Comparison of ENCODE assay signal across 9 mouse cellular contexts in the genomic region with DNA sequence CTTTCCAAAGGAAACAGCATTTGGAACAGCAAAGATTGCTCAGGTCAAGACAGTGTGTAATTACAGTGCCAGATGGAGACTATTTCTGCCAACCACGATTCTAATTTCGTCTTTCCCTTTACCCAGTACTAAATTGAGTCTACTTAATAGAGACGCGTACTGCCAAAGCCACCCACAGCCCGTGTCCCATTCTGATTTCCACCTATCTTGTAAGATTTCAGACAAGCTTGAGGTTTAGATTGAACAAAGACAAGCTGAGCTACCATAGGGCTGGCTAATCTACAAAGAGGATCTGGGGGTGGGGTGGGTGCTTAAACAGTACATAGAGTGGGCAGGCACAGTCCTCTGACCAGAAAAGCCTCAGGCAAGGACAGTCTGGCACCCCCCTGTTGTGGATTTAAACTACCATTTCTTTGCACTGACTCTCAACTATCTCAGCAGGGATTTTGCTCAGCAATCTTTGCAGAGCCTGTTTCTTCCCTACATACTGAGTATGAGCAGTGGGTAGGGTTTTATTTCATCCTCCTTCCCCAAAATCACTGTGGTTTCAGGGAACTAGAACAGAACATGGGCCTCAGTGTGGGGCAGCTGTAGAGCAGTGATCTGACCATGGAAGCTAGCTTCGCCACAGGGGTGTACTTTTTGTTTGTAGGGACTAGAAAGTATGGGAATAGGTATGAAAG. TPM values are rescaled to one million over a fixed set of nuclear protein-coding genes. Genes with fewer than 3 reads are reported as not detected.
DNase-seq lines count a peak whose midpoint lies in the region; ATAC-seq and TF ChIP-seq lines count a peak whose summit lies in the region.
"Had no signal": no experiment of that assay in that cellular context is flagged by ENCODE, and none has a peak within 500 bp of the region (broad histone marks: within the 10 kb centered on the region; RNA-seq: fewer than 3 reads in every experiment).

No protein-coding gene starts in this region.

- peaks cover 10% of the 10 kb centered on the region for H3K4me1 ChIP-seq in hindbrain, postnatal 0 days (ENCODE audit: insufficient read depth, low read length)

- H3K79me2 ChIP-seq in myocyte (ENCODE audit: control insufficient read depth, insufficient read depth): no peaks in the 10 kb centered on the region

- 42% methylated on average over 6 of the region's 6 CpGs for WGBS in hindbrain, postnatal 0 days

- TF ChIP-seq CTCF in hindbrain, postnatal 0 days (IDR thresholded peaks at IDR 0.05; ENCODE audit: low read depth): no peak

- H3K4me3 ChIP-seq in hindbrain, postnatal 0 days (ENCODE audit: low read length): no peak overlapping the region
- H3K4me3 ChIP-seq in myocyte: no peak overlapping the region

- no peak for TF ChIP-seq POLR2A in myocyte (IDR thresholded peaks at IDR 0.05; ENCODE audit: insufficient read length, low read depth)

- H3K9ac ChIP-seq in hindbrain, postnatal 0 days (replicated peaks; ENCODE audit: low read length): no peak overlapping the region
- H3K9ac ChIP-seq: lung, embryonic 14.5 days had no signal

- H3K9me3 ChIP-seq in hindbrain, postnatal 0 days (ENCODE audit: low read length): no peaks in the 10 kb centered on the region

- no peaks in the 10 kb centered on the region for H3K36me3 ChIP-seq in hindbrain, postnatal 0 days (ENCODE audit: insufficient read depth, low read length)
- H3K36me3 ChIP-seq in myocyte (ENCODE audit: control insufficient read depth, insufficient read depth): no peaks in the 10 kb centered on the region

- no peak overlapping the region for H3ac ChIP-seq in myocyte (ENCODE audit: control insufficient read depth, insufficient read length)

- DNase-seq in layer of hippocampus, adult 11-12 months (ENCODE audit: low spot score): peak; percentile 23
- DNase-seq in layer of hippocampus, postnatal 25 days (ENCODE audit: extremely low spot score in 1 of 2, low spot score in 1 of 2): no peak
- peak; percentile 83 for DNase-seq in cerebellum, adult 9-11 months
- DNase-seq in hindbrain, postnatal 0 days (ENCODE audit: low spot score): peak; percentile 39
- DNase-seq in B cell, adult 2 months: no peak
- DNase-seq in adrenal gland, postnatal 36 days: no peak
- DNase-seq in adrenal gland, adult 18-20 months (ENCODE audit: low spot score in 2 of 2): no peak

- peak overlapping the region; percentile 72 for H3K27ac ChIP-seq in hindbrain, postnatal 0 days

- ATAC-seq in hindbrain, postnatal 0 days: peak; percentile 55; the same call in 1 of the 2 replicates

- H3K27me3 ChIP-seq in hindbrain, postnatal 0 days (ENCODE audit: insufficient read depth, low read length): no peaks in the 10 kb centered on the region
- H3K27me3 ChIP-seq in myocyte (ENCODE audit: control insufficient read depth, insufficient read depth, insufficient read length): no peaks in the 10 kb centered on the region

- peak overlapping the region; percentile 43; the same call in 1 of the 2 replicates for H3K4me2 ChIP-seq in hindbrain, postnatal 0 days (ENCODE audit: low read depth, low read length)
- peak overlapping the region; percentile 48 for H3K4me2 ChIP-seq in myocyte (ENCODE audit: low read depth)

TF ChIP-seq in myocyte, 11 proteins besides CTCF, POLR2A, EP300 and RAD21:
- TF ChIP-seq SRF (IDR thresholded peaks at IDR 0.05; ENCODE audit: control insufficient read depth, insufficient read length, low read depth): no peak
- no peak for TF ChIP-seq REST (IDR thresholded peaks at IDR 0.05; ENCODE audit: insufficient read depth, insufficient read length)
- no peak for TF ChIP-seq CEBPB (IDR thresholded peaks at IDR 0.05; ENCODE audit: insufficient read depth, poor library complexity, severe bottlenecking)
- no peak for TF ChIP-seq MAX (IDR thresholded peaks at IDR 0.05; ENCODE audit: low read depth)
- no peak for TF ChIP-seq TCF3 (IDR thresholded peaks at IDR 0.05; ENCODE audit: insufficient read length, low read depth)
- TF ChIP-seq TCF12 (IDR thresholded peaks at IDR 0.05; ENCODE audit: insufficient read depth, poor library complexity, severe bottlenecking): no peak
- TF ChIP-seq MYOG (IDR thresholded peaks at IDR 0.05; ENCODE audit: control insufficient read depth in 1 of 3, insufficient read depth in 1 of 3, insufficient read length in 2 of 3, low read depth in 2 of 3): no peak
- TF ChIP-seq MYOD1 (IDR thresholded peaks at IDR 0.05; ENCODE audit: control insufficient read depth in 1 of 3, insufficient read length in 2 of 3, low read depth in 2 of 3): no peak
- TF ChIP-seq POLR2AphosphoS2 (IDR thresholded peaks at IDR 0.05; ENCODE audit: insufficient read length, low read depth): no peak

RNA-seq across cellular contexts. Expression of a gene that starts 44.4 kb away (rescaled TPM):
- total RNA-seq in layer of hippocampus, postnatal 25 days (2021): 1 to 10 TPM; 1.6 to 2.2 TPM
- total RNA-seq in hindbrain, postnatal 0 days (2014; rRNA removed): 0.84 and 2.3 TPM in 2 replicates
- 2.8 TPM in 2 replicates for polyA plus RNA-seq in hindbrain, postnatal 0 days (2015; fragmentation: Nextera tagmentation; extraction: Ambion mirVana)
- polyA plus RNA-seq in myocyte (2012; fragmentation: generic; extraction: Trizol): not detected
- 1 to 10 TPM; 1.4 to 2.2 TPM for total RNA-seq in adrenal gland, postnatal 36 days (2021)
- total RNA-seq in adrenal gland, adult 18-20 months (2021): 1 to 10 TPM; 1.7 TPM

Comparison
In these comparisons a context has a peak if more than half of its experiments do, and no peak if none do; other contexts are left out.
1. DNase-seq: peak in layer of hippocampus, adult 11-12 months (single experiment), cerebellum, adult 9-11 months (single experiment) and hindbrain, postnatal 0 days (single experiment); none in layer of hippocampus, postnatal 25 days (0 of 2), B cell, adult 2 months (0 of 2), adrenal gland, postnatal 36 days (0 of 2) and adrenal gland, adult 18-20 months (0 of 2).